Mouse (Mus musculus) urinary bladder, adult 2 months (tissue): ENCODE results near the gene Gfi1. TPM values are rescaled to one million over a fixed set of nuclear protein-coding genes. Genes with fewer than 3 reads are reported as not detected.

Source experiments
- DNase-seq: peaks from one replicate; pipeline ENCODE4 v3.0.0; 2022; ENCODE audit warnings: low spot score
- polyA plus RNA-seq: library from polyadenylated mRNA; depleted of rRNA; stranded (reverse); fragments of >200 nt; gene quantifications from 2 replicates; pipeline ENCODE4 v1.2.3, GENCODE M21; 2012; rRNA removed

Gene Gfi1
- polyA plus RNA-seq, 1 experiment, result 0.52 TPM

GRCm38 (mm10) chr5:107678392-107678791 is 47.4 kb downstream of the Gfi1 start:
- DNase-seq, result no peak

Other genes starting within 250 kb of the Gfi1 start
- gene Gm42669, start 218.4 kb downstream of the Gfi1 start, polyA plus RNA-seq, result 0.04 and 0.12 TPM in 2 replicates
- gene 1700028K03Rik, start 191.3 kb downstream of the Gfi1 start, polyA plus RNA-seq, result 0.06 TPM in 1 of 2 replicates, not detected in the other
- 13.5 and 15.1 TPM in 2 replicates for gene Rpap2, start 128.7 kb downstream of the Gfi1 start, polyA plus RNA-seq
- 6.5 and 8.0 TPM in 2 replicates for gene Glmn, start 128.1 kb downstream of the Gfi1 start, polyA plus RNA-seq
- not detected in 2 replicates for gene Ube2d2b, start 104.1 kb upstream of the Gfi1 start, polyA plus RNA-seq
- gene Evi5, start 149.1 kb upstream of the Gfi1 start, polyA plus RNA-seq, result 22.4 and 25.8 TPM in 2 replicates
- gene Rpl5, start 174.5 kb upstream of the Gfi1 start, polyA plus RNA-seq, result 155 and 183 TPM in 2 replicates